Mouse (Mus musculus): ENCODE results near the gene Hhipl1.

GRCm38 (mm10) chr12:108354284-108354683 is 48.2 kb downstream of the Hhipl1 start:
- no peak for TF ChIP-seq CTCF (IDR thresholded peaks at IDR 0.05; ENCODE audit: low read depth)
- TF ChIP-seq EP300 (optimal IDR thresholded peaks at IDR 0.05), result no peak
